Mouse (Mus musculus) MEL (cell line): ENCODE measurements around the gene Rarb. TPM values are rescaled to one million over a fixed set of nuclear protein-coding genes. Genes with fewer than 3 reads are reported as not detected.
A peak's percentile ranks its signal among the peaks of the same experiment; 100 is the strongest.

Experiments
- DNase-seq: peaks from one replicate; pipeline ENCODE4 v3.0.0; 2011; ENCODE audit warnings: low read depth, low spot score
- H3K27ac ChIP-seq: 2 replicates; pipeline ENCODE4 v1.5.1; 2012; ENCODE audit warnings: low read depth, mild to moderate bottlenecking, control low read depth, low read length, moderate library complexity; ENCODE audit not compliant: control insufficient read depth
- H3K27me3 ChIP-seq, 2 experiments: fragments of 150-350 bp in 1 of 2; sonication (generic) in 1 of 2; 2 replicates each; pipeline ENCODE4 v1.6.1; 2012; ENCODE audit warnings: low read length in 2 of 2, mild to moderate bottlenecking in 2 of 2, improper control_type of control experiment in 1 of 2, moderate library complexity in 1 of 2; ENCODE audit not compliant: insufficient read depth in 2 of 2, control insufficient read depth in 1 of 2
- H3K36me3 ChIP-seq, 2 experiments: 2 replicates each; pipeline ENCODE4 v1.6.1; 2012 to 2014; ENCODE audit warnings: low read length in 2 of 2, improper control_type of control experiment in 1 of 2, inconsistent platforms in 1 of 2, mild to moderate bottlenecking in 1 of 2; ENCODE audit not compliant: insufficient read depth in 2 of 2, control insufficient read depth in 1 of 2
- H3K4me1 ChIP-seq, 2 experiments: fragments of 150-350 bp in 1 of 2; sonication (generic) in 1 of 2; 2 replicates each; pipeline ENCODE4 v1.6.1; 2012; ENCODE audit warnings: low read length in 2 of 2, improper control_type of control experiment in 1 of 2, mild to moderate bottlenecking in 1 of 2; ENCODE audit not compliant: insufficient read depth in 2 of 2, control insufficient read depth in 1 of 2
- H3K4me3 ChIP-seq, 2 experiments: fragments of 150-350 bp in 1 of 2; sonication (generic) in 1 of 2; 2 replicates each; pipeline ENCODE4 v1.5.1; 2012; ENCODE audit warnings: low read depth in 2 of 2, low read length in 2 of 2, mild to moderate bottlenecking in 2 of 2, moderate library complexity in 2 of 2, control low read depth in 1 of 2, improper control_type of control experiment in 1 of 2; ENCODE audit not compliant: control insufficient read depth in 1 of 2, insufficient read depth in 1 of 2
- H3K79me2 ChIP-seq: 2 replicates; pipeline ENCODE4 v1.6.1; 2012; ENCODE audit warnings: mild to moderate bottlenecking, low read length, moderate library complexity; ENCODE audit not compliant: control insufficient read depth, poor library complexity, insufficient read depth
- H3K9ac ChIP-seq: 2 replicates; pipeline ENCODE4 v1.6.1; 2012; ENCODE audit warnings: low read depth, mild to moderate bottlenecking, control low read depth, low read length, moderate library complexity; ENCODE audit not compliant: control insufficient read depth, poor library complexity, severe bottlenecking
- H3K9me3 ChIP-seq: fragments of 150-350 bp; sonication (generic); replicated peaks from 2 replicates; pipeline ENCODE4 v1.6.1; 2012; ENCODE audit warnings: mild to moderate bottlenecking, low read length, improper control_type of control experiment, moderate library complexity; ENCODE audit not compliant: insufficient read depth
- BHLHE40 ChIP-seq: IDR thresholded peaks from 2 replicates; pipeline ENCODE4 v1.6.1; 2012; ENCODE audit warnings: low read depth, mild to moderate bottlenecking, inconsistent platforms, low read length, improper control_type of control experiment, borderline replicate concordance
- CHD1 ChIP-seq: IDR thresholded peaks from 2 replicates; pipeline ENCODE4 v1.6.1; 2012; ENCODE audit warnings: low read depth, mild to moderate bottlenecking, inconsistent platforms, low read length, improper control_type of control experiment
- CHD2 ChIP-seq: IDR thresholded peaks from 2 replicates; pipeline ENCODE4 v1.6.1; 2011; ENCODE audit warnings: low read length, improper control_type of control experiment
- EP300 ChIP-seq, 2 experiments: IDR thresholded peaks; 2 replicates each; pipeline ENCODE4 v1.6.1; 2011; ENCODE audit warnings: improper control_type of control experiment in 2 of 2, low read length in 2 of 2, low read depth in 1 of 2, mild to moderate bottlenecking in 1 of 2
- ETS1 ChIP-seq: IDR thresholded peaks from 2 replicates; pipeline ENCODE4 v1.6.1; 2012; ENCODE audit warnings: low read depth, mild to moderate bottlenecking, inconsistent platforms, low read length, improper control_type of control experiment, moderate library complexity
- GABPA ChIP-seq: IDR thresholded peaks from 2 replicates; pipeline ENCODE4 v1.6.1; 2012; ENCODE audit warnings: low read depth, mild to moderate bottlenecking, inconsistent platforms, low read length, improper control_type of control experiment, moderate library complexity
- GATA1 ChIP-seq: IDR thresholded peaks from 2 replicates; pipeline ENCODE4 v1.6.1; 2011; ENCODE audit warnings: low read depth, low read length, improper control_type of control experiment
- HCFC1 ChIP-seq: IDR thresholded peaks from 2 replicates; pipeline ENCODE4 v1.6.1; 2012; ENCODE audit warnings: low read depth, mild to moderate bottlenecking, inconsistent platforms, low read length, improper control_type of control experiment, moderate library complexity
- JUND ChIP-seq: IDR thresholded peaks from 2 replicates; pipeline ENCODE4 v1.6.1; 2011; ENCODE audit warnings: low read depth, mild to moderate bottlenecking, improper control_type of control experiment, low read length
- KAT2A ChIP-seq: conservative IDR thresholded peaks from 2 replicates; pipeline ENCODE4 v1.6.1; 2012; ENCODE audit warnings: low read depth, low read length, improper control_type of control experiment, inconsistent platforms
- MAZ ChIP-seq: IDR thresholded peaks from 2 replicates; pipeline ENCODE4 v1.6.1; 2012; ENCODE audit warnings: low read depth, mild to moderate bottlenecking, inconsistent platforms, low read length, improper control_type of control experiment
- MEF2A ChIP-seq: IDR thresholded peaks from 2 replicates; pipeline ENCODE4 v1.6.1; 2014; ENCODE audit warnings: low read depth, mild to moderate bottlenecking, inconsistent platforms, low read length, improper control_type of control experiment; ENCODE audit not compliant: poor library complexity, insufficient replicate concordance, severe bottlenecking; ENCODE audit errors: extremely low read depth
- MYB ChIP-seq: IDR thresholded peaks from 2 replicates; pipeline ENCODE4 v1.6.1; 2011; ENCODE audit warnings: mild to moderate bottlenecking, low read depth, low read length, improper control_type of control experiment
- MYC ChIP-seq: IDR thresholded peaks from 2 replicates; pipeline ENCODE4 v1.6.1; 2011; ENCODE audit warnings: low read depth, mild to moderate bottlenecking, low read length, improper control_type of control experiment, moderate library complexity
- NELFE ChIP-seq: IDR thresholded peaks from 2 replicates; pipeline ENCODE4 v1.6.1; 2011; ENCODE audit warnings: low read depth, low read length, improper control_type of control experiment
- NRF1 ChIP-seq: IDR thresholded peaks from 2 replicates; pipeline ENCODE4 v1.6.1; 2014; ENCODE audit warnings: low read depth, mild to moderate bottlenecking, inconsistent platforms, low read length, improper control_type of control experiment, moderate library complexity; ENCODE audit not compliant: poor library complexity, insufficient read depth, severe bottlenecking
- POLR2AphosphoS5 ChIP-seq: IDR thresholded peaks from 2 replicates; pipeline ENCODE4 v1.6.1; 2012; ENCODE audit warnings: low read depth, borderline replicate concordance, mild to moderate bottlenecking, inconsistent platforms, low read length, moderate library complexity, mixed read lengths
- RAD21 ChIP-seq: IDR thresholded peaks from 2 replicates; pipeline ENCODE4 v1.6.1; 2011; ENCODE audit warnings: mild to moderate bottlenecking, low read depth, low read length, improper control_type of control experiment
- SMC3 ChIP-seq: IDR thresholded peaks from 2 replicates; pipeline ENCODE4 v1.6.1; 2011; ENCODE audit warnings: low read depth, low read length, improper control_type of control experiment
- TBP ChIP-seq: IDR thresholded peaks from 2 replicates; pipeline ENCODE4 v1.8.0; 2011; ENCODE audit warnings: low read depth, low read length, improper control_type of control experiment
- TCF12 ChIP-seq: IDR thresholded peaks from 2 replicates; pipeline ENCODE4 v1.6.1; 2014; ENCODE audit warnings: low read depth, mild to moderate bottlenecking, inconsistent platforms, low read length, improper control_type of control experiment, moderate library complexity
- UBTF ChIP-seq: IDR thresholded peaks from 2 replicates; pipeline ENCODE4 v1.6.1; 2012; ENCODE audit warnings: low read depth, mild to moderate bottlenecking, inconsistent platforms, low read length, improper control_type of control experiment, moderate library complexity, borderline replicate concordance; ENCODE audit not compliant: insufficient read depth
- USF2 ChIP-seq, 2 experiments: IDR thresholded peaks; 2 replicates each; pipeline ENCODE4 v1.6.1; 2011 to 2012; ENCODE audit warnings: improper control_type of control experiment in 2 of 2, low read length in 2 of 2, borderline replicate concordance in 1 of 2, inconsistent platforms in 1 of 2, low read depth in 1 of 2, mild to moderate bottlenecking in 1 of 2; ENCODE audit not compliant: insufficient read depth in 1 of 2
- ZC3H11A ChIP-seq: IDR thresholded peaks from 2 replicates; pipeline ENCODE4 v1.6.1; 2012; ENCODE audit warnings: low read depth, mild to moderate bottlenecking, inconsistent platforms, low read length, improper control_type of control experiment
- ZKSCAN1 ChIP-seq: IDR thresholded peaks from 2 replicates; pipeline ENCODE4 v1.6.1; 2012; ENCODE audit warnings: low read depth, mild to moderate bottlenecking, inconsistent platforms, low read length, improper control_type of control experiment, moderate library complexity
- ZNF384 ChIP-seq: IDR thresholded peaks from 2 replicates; pipeline ENCODE4 v1.6.1; 2012; ENCODE audit warnings: low read depth, mild to moderate bottlenecking, inconsistent platforms, low read length, improper control_type of control experiment
- polyA plus RNA-seq, 2 experiments: library from polyadenylated mRNA; stranded (reverse) in 1 of 2; unstranded in 1 of 2; fragments of >175 nt in 1 of 2; fragments of >200 nt in 1 of 2; gene quantifications; 2 replicates each; pipeline versions ENCODE4 v1.2.1 to v1.2.4; 2012; ENCODE audit warnings: low replicate concordance in 2 of 2, low read depth in 1 of 2; ENCODE audit not compliant: insufficient read length in 2 of 2, insufficient read depth in 1 of 2, missing spikeins in 1 of 2
- total RNA-seq: library from RNA; depleted of rRNA; stranded (reverse); fragments of 300-350 nt; gene quantifications from 2 replicates; pipeline ENCODE4 v1.2.3, GENCODE M21; 2012

Rarb gene
- total and polyA plus RNA-seq, 3 experiments: not detected

DNA sequence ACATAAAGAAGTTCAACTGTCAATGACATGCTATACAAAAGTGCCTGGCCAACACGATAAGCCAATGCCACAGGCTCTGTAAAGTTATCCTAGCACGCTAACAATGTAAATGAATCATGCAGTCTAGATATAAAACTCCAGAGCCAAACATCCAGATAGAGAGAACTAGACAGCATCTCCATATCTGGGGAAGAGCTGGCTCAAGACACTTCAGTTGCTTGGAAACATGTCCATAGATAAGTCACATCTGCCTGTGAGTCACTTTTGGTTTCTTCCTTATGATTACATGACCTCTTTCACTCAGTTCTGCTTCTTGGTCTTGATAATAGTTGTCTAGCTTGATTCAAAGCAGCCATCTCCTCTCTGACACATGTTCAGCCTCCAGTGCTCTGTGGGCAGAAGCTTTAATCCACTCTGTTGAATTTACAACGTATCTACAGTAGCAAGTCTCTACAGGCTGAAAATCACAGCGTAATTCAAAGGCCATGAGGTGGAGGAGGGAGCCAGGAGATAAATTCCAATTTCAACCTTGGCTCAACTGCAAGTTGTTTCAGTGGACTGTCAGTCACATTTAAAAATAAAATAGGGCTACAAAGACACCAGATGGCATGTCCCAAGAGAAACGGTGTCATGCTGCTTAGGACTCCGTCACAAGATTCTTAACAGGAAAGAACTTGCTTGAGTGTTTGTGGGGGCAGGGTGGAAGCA is 271.3 kb downstream of the Rarb start (continued):
- no peak for TF ChIP-seq ZKSCAN1
- no peak for TF ChIP-seq JUND
- TF ChIP-seq NRF1: no peak
- no peak for TF ChIP-seq MAZ
- TF ChIP-seq UBTF: no peak
- no peak for TF ChIP-seq RAD21
- TF ChIP-seq POLR2AphosphoS5: no peak
- no peak for TF ChIP-seq USF2 (IDR thresholded peaks at IDR 0.05; ENCODE audit: borderline replicate concordance in 1 of 2, insufficient read depth in 1 of 2, low read depth in 1 of 2, low read length in 2 of 2)
- 0 out of 2 replicates have a peak, but pooled peaks have one; percentile 29 for TF ChIP-seq MYC
- TF ChIP-seq NELFE: no peak
- no peak for TF ChIP-seq GABPA
- TF ChIP-seq ZC3H11A: no peak
- no peak for TF ChIP-seq HCFC1
- peak; percentile 68 for TF ChIP-seq ETS1
- TF ChIP-seq KAT2A: no peak
- TF ChIP-seq EP300 (IDR thresholded peaks at IDR 0.05; ENCODE audit: low read depth in 1 of 2, low read length in 2 of 2): peak; percentile 73 to 75
- TF ChIP-seq TBP: no peak
- TF ChIP-seq BHLHE40: no peak
- peak; percentile 81 for TF ChIP-seq GATA1
- TF ChIP-seq MEF2A: no peak
- no peak for TF ChIP-seq CHD1
- TF ChIP-seq, all 39 proteins: peak for 8

DNA sequence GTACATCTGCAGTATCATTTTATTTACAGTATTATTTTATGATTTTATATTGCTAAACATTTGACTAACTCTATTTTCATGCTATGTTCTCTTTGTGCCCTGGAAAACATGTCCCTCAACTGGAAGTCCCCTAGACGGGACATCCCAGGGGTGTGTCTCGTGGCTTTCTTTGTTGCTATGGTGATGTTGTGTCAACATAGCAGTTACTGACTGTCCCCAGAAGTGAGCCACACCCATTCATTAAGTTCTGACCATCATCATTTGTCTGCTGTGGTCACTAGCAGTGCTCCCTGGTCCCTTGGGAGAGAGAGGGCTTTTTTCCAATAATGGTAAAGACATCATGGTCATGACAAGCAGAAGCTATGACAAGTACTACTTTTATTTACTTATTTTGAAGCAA is 274.0 kb downstream of the Rarb start:
- TF ChIP-seq TBP (no peak), POLR2AphosphoS5 (no peak), ZNF384 (no peak), MYB (no peak), CHD2 (no peak), MAZ (no peak), TCF12 (no peak), SMC3 (no peak)
- H3K27me3 ChIP-seq: no peaks in the 10 kb centered on the region
- no peaks in the 10 kb centered on the region for H3K79me2 ChIP-seq
- no peaks in the 10 kb centered on the region for H3K9me3 ChIP-seq
- H3K36me3 ChIP-seq: no peaks in the 10 kb centered on the region
- H3K4me3 ChIP-seq: no peak overlapping the region
- no peak overlapping the region for H3K27ac ChIP-seq
- DNase-seq: no peak
- no peak overlapping the region for H3K9ac ChIP-seq
- H3K4me1 ChIP-seq: peaks cover 0 to 10% of the 10 kb centered on the region in 2 experiments; a peak in 2 of 4 replicates
